Mouse (Mus musculus): ENCODE measurements around the gene Sorbs2. TPM values are rescaled to one million over a fixed set of nuclear protein-coding genes. Genes with fewer than 3 reads are reported as not detected.

The Sorbs2 gene
- polyA plus RNA-seq, 1 experiment: not detected

DNA sequence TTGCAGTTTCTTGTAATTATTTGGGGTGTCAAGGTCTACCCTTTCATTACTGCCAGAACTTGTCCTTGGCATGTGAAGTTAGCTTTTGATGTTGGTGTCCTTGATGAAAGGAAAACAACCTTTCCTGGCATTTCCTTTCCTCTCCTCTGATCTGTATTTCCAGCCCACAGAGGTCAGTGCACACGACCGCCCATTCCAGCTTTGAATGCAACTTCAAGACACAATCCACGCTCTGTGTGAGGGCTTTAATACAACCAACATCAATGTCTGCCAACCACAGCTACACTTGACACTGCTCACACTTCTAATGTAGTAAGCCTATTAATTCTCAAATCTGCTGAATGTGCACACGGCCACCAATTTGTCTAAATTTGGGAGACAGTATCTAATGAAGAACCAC lies 47.0 kb downstream of the Sorbs2 start:
- no peak for TF ChIP-seq GATA1 (IDR thresholded peaks at IDR 0.05; ENCODE audit: low read length)

DNA sequence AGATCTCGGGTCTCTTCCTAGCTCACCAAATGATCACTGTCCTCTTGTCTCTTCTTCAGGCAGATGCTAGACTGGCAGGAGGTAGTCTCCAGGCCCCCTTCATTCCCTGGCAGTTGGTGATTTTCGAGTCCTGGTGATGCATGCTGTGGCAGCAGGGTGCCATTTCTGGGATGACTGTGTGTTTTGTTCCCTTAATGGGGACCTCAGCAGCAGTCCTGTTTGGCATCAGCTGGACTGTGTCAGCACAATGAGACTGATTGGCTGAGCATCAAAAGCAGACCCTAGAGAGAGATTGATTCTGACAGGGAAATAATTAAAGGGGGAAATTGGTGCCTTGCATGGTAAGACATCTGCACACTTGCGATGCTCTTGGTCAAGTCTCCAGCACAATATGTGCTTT lies 50.3 kb downstream of the Sorbs2 start:
- TF ChIP-seq GATA1 (IDR thresholded peaks at IDR 0.05; ENCODE audit: low read length): no peak

DNA sequence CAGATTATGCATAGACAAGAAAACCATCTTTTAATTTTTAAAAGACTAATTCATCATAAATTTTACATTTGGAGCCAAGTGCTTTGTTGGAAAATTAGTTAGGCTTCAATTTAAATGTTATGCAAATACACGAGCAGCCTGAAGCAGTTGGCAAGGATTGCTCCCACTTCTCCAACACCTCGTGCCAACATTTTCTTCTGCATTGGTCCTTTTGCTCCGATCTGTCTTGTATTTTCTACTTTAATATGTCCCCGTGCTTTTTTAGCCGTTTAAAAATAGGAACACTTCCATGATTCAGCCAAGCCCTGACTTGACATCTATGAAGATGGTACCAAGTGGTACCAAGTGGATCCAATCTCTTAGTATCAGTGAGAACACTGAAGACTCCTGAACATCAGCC lies 50.8 kb downstream of the Sorbs2 start:
- no peak for TF ChIP-seq GATA1 (IDR thresholded peaks at IDR 0.05; ENCODE audit: low read length)

DNA sequence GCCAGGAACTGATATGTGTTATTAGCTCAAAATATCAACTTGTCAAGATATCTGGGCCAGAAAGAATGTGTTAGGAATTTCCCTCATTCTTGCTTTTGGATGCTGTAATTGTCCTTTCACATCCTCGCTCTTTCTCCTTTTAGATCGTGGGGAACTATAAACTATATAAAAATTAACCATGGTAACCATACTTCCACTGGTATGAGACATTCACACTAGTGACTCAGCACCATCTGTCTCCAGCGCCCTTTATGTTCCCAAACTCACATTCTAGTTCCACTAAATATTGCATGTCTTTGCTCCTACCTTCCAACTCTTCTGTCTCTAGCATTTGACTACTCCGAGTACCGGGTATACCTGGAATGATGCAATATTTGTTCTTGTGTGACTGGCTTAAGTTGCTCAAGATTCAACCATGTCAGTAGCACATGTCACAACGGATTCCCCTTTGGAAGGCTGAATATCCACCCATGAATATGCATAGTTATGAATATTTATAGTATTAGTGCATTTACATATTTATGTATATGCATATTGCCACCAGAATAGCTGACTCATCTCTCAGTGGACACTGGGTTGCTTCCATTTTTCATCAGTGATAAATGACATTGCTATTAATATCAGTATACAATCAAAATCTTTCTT lies 51.7 kb downstream of the Sorbs2 start:
- TF ChIP-seq GATA1 (IDR thresholded peaks at IDR 0.05; ENCODE audit: low read length): no peak

DNA sequence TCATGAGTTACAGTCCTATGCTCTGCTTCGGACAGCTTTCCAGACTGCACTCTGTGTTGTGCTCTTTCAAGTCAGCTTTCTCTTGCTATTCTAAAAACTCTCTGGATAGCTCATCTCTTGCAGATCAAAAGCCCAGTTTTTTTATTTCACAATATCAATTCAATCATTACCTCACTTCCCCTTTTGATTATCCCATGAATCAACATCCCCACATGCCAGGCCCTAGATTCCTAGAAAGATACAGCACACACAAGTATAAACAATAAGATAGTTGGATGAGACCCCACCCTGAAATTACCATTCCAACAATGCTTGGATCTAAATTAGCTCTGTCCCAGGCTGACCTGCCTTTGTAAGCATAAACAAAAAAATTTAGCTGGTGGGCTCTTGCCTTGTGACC lies 57.6 kb downstream of the Sorbs2 start:
- no peak for TF ChIP-seq GATA1 (IDR thresholded peaks at IDR 0.05; ENCODE audit: low read length)

DNA sequence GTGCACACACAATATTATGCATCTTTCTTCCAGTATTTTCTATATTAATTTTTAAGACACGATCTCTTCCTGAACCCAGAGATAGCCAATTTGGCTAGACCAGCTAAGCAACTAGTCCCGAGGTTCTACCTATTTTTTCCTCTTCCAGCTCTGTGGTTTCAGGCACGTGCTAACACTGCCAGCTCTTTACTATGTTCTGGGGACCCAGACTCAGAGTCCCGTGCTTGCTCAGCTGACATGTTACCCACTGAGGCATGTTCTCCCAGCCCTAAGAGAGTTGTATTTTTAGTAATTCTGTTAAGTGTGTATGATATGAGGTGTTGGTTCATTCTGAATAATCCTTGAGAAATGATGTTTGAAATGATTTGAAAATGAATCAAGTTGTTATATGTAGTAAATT lies 62.5 kb downstream of the Sorbs2 start:
- no peak for TF ChIP-seq GATA1 (IDR thresholded peaks at IDR 0.05; ENCODE audit: low read length)

DNA sequence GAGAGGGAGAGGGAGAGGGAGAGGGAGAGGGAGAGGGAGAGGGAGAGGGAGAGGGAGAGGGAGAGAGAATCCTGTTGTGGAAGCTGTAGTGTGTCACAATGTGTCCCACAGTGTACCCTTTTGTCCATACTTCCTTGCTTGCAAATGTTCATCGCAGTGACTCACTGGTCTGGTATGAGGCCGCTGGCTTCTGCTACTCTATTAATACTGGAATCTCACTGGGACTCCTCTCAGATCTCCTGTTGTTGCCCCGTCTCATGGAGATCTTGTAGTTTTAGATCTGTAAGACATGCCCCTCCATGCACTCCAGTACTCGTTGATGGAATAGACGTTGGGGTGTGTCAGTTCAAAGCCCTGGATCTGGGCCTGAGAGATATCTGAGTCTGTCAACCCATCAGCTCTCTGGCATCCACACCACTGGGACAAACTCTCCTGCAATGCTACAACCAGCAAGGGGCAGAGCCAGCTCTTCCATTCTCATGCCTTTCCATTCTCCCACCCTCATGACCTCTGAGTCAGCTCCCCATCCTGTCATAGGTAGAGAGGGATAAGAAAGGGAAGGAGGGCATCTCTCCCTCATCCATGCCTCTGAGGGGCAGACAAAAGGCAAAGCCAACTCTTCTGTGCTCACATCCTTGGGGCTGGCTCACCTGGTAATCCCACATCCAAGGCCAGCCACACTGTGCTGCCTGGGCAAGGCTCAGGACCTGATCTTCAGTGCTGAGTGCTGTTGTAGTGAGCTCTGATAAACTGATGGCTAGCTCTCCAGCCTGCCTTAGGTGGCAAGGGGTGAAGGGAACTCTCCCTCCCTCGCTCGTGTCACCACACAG lies 72.3 kb downstream of the Sorbs2 start:
- no peak for TF ChIP-seq GATA1 (IDR thresholded peaks at IDR 0.05; ENCODE audit: low read length)

DNA sequence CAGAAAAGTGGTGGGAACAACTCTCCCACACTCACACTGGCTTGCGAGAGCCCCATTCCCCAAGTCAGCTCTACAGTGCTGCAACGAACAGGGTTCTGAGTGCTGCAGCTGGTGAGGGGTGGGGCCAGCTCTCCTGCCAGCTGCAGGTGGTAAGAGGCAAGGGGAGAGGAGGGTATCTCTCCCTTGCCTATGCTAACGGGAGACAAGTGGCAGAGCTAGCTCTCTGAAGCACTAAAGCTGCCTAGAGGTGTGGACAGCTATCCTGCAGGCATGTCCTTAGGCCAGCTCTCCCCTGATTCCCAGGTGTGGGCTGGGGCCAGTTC lies 72.9 kb downstream of the Sorbs2 start:
- no peak for TF ChIP-seq GATA1 (IDR thresholded peaks at IDR 0.05; ENCODE audit: low read length)

DNA sequence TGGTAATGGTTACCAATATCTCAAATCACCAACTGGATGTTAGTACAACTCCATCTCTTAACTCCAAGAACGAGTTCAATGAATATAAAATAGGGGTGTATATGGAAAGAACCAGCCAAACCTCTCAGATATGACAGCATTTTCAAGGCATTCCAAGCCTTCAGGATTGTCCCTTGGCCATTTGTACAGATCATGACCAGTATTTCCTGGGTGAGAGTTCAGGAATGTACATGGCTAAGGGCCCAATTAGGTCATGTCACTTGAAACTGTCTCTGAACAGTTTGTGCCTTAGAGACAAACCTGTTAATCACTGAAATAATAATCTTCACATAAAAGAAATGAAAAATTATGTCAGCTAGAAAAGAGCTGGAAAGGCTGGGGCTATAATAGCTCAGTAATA lies 76.3 kb downstream of the Sorbs2 start:
- no peak for TF ChIP-seq GATA1 (IDR thresholded peaks at IDR 0.05; ENCODE audit: low read length)

DNA sequence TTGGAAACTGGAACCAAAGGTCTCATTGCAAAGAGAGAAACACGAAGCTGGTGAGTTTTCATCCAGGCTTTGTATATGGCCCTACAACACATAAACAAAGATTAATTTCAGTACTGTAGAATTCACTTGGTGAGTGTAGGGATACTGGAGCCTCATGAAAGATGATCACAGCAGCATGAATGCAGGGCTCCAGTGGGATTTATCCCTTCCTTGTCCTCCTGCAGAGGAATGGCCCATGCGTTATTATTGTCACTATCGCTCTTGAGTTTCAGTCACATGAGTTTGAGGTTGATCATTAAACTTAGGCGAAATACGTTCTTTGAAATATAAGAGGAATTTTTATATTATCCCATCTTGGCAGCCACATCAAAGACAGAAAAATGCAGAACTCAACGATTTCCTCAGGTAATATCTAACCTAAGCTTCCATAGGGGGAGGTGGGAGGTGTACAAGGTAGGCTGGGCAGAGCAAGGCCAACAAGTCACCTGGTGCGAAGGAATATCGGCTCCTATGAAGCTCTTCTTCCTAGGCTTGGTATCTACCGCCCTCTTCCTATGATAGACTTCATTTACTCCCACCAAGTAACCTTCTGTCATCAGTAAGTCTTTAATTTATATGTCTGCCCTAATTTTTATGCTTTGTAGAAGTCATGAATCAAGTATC lies 76.9 kb downstream of the Sorbs2 start:
- TF ChIP-seq GATA1 (IDR thresholded peaks at IDR 0.05; ENCODE audit: low read length): no peak

DNA sequence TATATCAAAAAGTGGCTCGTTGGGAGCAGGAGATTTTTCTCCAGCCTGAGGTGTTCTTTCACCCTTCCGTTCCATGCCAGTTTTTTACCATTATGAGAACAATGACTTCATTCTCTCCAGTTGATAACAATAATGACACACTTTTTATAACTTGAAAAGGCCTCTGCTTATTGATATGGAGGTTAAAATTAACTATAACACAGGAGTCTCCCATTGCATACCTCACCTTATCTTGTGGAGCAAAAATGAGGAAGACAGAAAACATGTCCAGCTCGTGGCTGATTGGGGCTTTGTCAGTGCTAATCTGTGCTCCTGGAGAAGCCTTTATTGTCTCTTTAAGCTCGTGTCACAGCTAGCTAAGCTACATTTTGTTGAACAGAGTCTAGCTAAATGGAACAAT lies 77.6 kb downstream of the Sorbs2 start:
- TF ChIP-seq GATA1 (IDR thresholded peaks at IDR 0.05; ENCODE audit: low read length): no peak

DNA sequence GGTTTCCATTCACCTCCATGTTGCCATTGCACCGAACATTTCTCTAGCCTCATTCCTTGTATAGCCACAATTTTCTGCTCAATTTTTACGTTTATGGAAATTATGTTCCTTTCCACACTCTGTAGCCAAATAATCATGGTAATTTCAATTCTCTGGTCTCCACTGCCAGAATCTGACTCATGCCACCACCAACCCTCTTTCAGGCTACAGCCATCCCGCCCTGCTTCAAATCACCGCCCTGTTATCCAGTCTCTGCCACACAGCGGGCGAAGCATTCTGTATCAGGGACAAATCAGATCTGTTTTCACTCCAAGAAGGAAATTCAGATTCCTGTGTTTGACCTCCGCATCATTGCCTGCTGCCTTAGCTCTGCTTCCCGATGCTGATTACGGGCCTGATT lies 79.4 kb downstream of the Sorbs2 start:
- no peak for TF ChIP-seq GATA1 (IDR thresholded peaks at IDR 0.05; ENCODE audit: low read length)

DNA sequence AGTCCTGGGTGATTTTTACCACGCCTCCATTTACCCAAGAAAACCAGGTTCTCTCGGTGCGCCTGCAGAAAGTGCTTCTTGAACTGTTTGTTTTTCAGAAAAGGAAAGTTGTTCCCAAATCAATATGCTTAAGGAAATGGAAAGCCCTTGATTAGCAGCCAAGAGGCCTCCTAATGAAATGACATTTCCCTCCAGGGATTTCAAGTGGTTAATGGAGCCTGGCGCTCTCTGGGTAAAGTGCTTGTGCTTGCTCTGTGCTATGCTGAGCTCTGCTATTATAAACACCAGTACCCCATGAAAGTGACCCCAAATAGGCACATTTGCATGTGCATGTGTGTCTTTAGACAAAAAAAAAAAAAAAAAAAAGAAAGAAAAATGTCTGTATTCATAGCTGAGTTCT lies 84.3 kb downstream of the Sorbs2 start:
- TF ChIP-seq GATA1 (IDR thresholded peaks at IDR 0.05; ENCODE audit: low read length): no peak

DNA sequence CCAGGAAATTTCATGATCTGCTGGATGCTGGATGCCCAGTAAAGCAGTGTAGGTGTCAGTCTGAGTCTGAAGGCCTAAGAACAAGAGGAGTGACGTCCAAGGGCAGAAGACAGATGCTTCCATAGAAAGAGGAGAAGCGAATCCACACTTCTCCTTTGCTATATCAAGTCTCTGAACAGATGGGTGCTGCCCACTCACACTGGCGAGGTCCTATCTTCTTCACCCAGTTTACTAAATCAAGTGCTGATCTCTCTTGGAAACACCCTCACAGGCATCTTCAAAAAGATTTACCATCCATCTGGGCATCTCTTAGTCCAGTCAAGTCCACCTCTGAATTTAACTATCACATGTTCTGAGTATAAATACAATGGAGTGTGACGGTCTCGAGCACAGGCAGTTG lies 86.1 kb downstream of the Sorbs2 start:
- no peak for TF ChIP-seq GATA1 (IDR thresholded peaks at IDR 0.05; ENCODE audit: low read length)

DNA sequence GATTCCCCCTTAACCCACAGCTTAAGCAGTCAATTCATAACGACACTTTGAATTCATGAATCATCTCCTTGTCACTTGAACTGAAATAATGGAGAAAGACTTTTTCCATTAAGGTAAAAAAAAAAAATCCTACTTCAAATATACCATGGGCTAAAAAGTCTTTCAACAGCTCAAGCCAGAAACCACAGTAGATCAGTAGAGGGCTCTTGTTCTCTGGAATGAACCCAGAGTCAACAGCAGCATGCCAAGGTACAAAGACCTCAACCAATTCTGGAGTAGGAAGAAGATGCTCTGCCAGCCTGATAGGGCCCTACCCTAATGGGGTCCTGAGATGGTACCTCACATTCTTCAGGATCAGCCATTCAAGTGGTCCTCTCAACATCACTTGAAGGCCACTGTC lies 88.4 kb downstream of the Sorbs2 start:
- no peak for TF ChIP-seq GATA1 (IDR thresholded peaks at IDR 0.05; ENCODE audit: low read length)

DNA sequence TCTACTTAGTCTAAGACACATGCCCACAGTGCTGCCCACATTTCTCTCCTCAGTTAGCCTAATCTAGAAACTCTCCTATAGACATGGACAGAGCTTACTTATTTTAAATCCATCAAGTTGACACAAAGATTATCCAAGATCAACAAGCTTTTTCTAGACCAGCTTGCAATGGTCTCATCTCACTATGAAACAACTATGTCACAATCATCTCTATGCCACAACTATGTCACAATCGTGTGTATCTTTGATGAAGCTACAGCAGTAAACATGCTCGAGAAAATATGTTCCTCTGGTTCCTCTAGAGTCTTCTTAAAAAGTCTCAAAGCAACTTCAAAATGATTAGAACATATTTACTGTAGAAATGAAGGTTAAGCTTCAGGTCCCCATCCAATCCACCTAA lies 89.0 kb downstream of the Sorbs2 start:
- no peak for TF ChIP-seq GATA1 (IDR thresholded peaks at IDR 0.05; ENCODE audit: low read length)
